Mouse (Mus musculus): ENCODE data around the gene Dclk2.
A peak's percentile ranks its signal among the peaks of the same experiment; 100 is the strongest.

Gene Dclk2

DNA sequence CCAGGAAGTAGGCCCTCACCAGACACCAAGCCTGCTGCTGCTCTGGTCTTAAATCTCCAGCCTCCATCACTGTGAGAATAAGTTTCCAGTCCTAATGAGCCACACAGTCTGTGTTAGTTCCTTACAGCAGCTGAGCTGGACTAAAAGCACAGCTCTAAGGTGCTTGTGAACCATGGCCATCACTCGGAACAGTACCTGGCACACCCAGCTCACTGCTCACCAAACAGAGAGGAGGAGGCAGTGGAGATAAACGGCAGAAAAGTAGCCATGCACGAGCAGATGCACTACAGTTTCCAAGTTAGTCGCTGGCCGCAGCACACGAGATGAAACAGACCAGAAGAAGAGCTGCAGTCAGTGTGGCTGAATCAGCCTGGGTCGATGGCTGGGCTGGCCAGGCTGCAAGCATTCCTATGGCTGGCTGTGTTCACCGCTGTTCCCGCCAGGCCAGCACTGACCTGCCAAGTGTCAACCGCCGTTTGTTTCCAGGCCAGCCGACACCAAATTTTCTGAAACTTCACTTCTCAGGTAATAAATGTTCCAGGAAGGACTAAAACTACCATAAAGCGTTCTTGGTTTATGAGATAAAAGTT, 122.7 kb downstream of the Dclk2 start:
- DNase-seq (ENCODE audit: low spot score): no peak

DNA sequence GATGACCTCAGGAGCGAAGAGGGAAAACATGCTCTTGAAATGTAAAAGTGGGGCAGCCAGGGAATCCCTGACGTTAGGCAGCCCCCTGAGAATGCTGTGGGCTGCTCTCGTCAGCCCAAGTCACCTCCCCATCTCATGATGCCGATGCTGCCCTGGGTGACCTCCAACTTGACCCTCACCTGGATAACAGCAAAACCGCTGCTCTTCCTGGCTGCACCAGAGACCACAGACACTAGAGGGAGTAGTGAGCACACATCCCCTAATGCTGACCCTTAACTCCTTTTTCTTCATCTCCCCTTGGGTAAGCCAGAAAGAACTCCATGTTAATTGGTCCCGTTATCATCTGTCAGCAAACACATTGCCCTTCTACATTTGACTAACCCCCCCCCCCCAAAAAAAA, 123.9 kb downstream of the Dclk2 start:
- DNase-seq (ENCODE audit: low spot score): peak; percentile 72

DNA sequence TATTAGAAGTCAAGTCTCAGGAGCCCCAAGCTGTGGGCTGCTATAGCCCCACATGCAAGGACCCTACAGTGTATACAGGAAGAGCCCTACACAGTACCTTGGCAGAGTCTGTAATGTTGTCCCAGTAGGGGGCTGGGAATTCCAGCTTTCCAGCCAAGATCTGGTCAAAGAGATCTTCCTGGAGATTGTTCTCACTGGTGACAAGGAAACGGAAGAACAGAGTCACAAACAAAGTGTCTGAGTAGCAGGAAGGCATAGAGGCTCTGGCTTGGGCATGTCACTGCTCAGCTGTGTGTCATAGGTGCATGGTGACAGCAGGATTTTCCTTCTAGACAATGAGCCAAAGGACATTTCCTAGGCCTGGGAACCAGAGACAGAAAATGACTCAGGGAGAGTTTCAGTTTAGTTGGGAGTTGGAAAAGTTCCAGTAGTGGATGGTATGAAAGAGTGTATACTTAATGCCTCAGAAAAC, 126.9 kb downstream of the Dclk2 start:
- DNase-seq (ENCODE audit: low spot score): no peak

DNA sequence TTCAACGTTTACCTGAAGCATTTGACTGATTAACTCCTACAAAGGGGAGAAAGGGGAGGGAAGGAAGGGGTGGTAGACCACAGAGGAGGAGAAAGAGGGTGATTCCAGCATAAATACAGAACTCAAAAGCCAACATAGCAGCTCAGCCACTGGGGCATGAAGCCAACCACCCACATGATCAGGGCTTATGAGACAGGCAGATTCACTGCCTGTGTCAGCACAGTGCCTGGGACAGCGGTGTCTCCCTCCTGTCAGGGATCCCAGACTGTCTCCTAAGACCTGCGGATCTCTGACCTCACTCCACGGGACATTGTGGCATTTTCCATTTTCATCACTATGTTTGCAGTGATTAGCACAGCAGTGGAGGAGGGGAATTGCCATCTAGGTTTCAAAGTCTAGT, 127.4 kb downstream of the Dclk2 start:
- no peak for DNase-seq (ENCODE audit: low spot score)

DNA sequence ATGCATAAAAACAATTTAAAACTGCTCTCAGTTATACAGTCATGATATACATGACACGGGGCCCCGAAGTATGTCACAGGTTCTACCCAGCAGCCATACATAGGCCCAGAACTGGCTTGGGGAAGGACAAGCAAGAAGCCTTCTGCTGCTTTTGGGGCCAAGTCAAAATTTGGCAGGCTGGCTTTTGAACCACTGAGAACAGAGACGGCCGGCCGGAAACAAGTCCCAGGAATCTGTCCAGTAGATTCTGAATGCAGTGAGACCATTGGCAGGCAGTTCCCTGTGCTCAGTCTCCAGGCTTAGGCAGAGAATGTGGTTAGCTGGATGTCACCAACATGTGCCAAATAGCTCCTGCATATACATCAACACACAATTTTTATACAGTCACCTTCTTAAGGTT, 130.9 kb downstream of the Dclk2 start:
- no peak for DNase-seq (ENCODE audit: low spot score)

DNA sequence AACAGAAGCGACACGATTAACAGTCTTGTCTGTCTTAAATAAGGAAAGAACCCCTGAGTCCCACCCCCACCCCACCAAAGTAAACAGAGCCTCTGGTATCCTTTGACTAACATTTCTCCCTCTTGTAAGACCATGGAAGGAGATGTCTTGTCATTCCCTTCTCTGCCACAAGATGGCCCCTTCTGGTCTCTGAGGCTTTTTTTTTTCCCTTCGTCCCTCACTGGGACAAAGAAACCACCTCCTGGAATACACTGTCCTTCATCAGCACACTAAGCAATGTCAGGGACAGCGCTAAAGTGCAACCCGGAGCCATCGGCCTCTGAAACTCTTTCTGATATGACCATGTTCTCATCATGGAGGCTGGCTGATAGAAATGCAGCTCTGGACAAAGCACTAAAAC, 131.9 kb downstream of the Dclk2 start:
- peak; percentile 91 for DNase-seq (ENCODE audit: low spot score)

DNA sequence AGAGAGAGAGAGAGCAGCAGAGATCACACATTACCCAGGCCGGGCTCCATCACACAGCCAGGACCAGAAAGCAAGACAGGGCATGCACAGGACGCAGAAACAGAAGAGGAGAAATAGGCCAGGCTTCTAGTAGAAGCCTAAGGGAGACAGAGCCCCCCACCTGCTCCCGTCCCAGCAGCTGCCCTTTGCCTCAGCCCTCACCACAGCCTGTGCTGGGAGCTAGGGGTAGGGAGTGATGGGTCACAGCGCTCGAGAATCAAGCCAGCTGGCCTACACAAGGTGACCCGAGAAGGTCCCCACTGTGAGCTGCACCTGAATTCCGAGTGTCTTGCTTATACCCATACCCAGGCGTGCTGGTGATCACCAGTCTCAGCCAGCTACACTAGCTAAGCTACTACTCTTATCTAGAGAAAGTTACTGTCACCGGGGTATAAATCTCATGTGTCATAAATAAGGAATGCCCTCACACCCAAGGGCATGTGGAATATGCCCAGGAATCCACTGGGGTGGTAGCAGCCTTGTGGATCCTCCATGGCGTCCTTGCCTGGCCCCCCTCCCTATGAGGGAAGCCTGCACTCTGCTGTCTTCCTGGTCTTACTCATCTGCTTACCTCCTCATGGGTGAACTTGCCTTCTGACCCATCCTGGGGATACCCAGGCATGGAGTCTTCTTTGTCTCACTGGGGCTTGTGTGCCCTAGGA, 133.1 kb downstream of the Dclk2 start:
- no peak for DNase-seq (ENCODE audit: low spot score)

DNA sequence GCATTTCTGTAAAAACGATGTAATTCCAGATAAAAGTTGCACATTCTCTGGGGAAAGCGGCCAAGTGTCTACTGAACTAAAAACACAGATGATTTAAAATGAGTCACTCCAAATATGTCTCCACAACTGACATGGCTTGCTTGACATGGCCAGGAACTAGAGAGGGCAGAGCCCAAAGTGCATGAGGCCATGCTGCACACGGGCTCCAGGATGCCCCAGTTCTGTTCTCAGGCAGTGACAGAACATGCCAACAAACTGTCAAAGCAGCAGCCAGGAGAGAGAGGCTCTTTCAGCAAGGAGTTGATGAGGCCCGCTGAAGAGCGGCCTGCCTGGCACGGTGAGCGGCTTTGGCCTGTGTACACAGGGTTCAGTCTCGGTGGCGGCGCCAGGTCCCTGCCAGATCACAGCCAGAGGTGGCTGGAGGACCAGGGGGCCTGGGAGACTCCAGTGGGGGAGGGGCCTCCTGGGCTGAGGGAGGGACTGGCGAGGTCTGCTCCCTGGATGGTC, 133.8 kb downstream of the Dclk2 start:
- DNase-seq (ENCODE audit: low spot score): no peak

DNA sequence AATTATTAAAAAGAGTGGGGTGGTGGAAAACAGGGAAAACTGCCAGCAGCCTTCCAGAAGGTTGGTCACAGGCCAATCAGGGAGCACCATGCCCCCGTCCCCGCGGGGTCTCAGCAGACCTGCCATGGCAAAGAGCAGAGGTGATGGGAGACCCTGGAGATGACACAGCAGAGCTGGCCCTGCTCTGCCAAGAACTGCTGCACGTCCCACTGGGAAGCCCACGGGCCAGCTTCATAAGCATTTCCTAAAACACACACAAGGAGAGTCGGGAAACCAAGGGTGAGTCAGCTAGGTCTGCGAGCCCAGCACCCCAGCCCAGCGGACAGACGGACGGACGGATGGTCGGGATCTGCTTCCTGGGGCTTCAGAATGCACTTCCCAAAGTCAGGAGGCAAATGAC, 134.4 kb downstream of the Dclk2 start:
- DNase-seq (ENCODE audit: low spot score): no peak

DNA sequence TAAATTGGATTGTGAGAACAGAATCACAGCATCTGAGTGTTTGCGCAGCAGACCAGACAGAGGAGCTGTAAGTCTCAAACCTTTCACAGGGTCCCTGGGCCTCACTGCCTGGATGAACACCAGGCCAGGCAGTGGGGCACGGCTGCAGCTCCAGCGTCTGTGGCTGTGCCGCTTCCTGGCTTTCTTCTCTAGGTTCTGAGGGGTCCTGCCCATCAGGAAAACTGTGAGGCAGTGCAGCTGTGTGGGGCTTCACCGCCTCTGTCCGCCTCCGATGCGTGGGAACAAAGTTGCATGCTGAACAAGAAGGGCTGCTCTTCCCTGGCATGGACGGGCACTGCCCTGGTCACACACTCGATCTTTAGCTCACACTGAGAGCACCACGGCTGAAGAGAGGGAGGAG, 135.7 kb downstream of the Dclk2 start:
- DNase-seq (ENCODE audit: low spot score): no peak

DNA sequence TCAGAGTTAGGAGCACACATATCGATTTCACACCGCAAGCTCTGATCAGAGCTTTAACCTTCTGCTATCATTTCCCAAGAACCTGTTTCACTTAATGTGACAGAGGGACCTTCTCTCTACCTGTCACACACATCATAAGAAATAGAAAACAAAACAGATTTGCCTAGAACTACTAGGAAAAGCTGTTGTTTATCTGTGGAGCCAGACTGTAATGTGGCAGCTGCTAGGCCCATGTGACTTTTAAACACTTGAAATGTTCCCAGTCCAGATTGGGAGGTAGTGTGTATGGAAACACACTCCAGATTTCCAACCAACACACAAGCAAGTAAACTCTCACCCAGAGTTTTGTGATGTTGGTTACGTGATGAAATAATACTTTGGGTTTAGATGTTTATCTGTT, 136.6 kb downstream of the Dclk2 start:
- no peak for DNase-seq (ENCODE audit: low spot score)

DNA sequence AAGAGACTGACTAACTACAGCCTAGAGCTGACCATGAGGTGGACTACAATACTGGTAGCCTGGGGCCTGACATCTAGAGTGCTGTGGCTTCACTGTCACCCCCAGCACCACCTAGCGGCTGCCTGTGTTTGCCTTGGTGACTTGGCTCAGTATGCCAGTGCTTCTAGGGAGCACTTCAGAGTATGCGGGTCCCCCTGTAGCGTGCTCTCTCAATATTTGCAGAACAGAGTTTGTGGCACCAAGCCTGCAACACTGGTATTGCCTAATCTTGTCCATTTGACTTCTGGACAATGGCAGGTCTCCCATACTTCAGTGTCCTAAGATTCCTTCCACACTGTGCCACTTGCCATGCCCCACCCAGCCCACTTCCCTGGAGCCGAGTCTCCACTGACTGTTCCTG, 140.9 kb downstream of the Dclk2 start:
- DNase-seq (ENCODE audit: low spot score): no peak

DNA sequence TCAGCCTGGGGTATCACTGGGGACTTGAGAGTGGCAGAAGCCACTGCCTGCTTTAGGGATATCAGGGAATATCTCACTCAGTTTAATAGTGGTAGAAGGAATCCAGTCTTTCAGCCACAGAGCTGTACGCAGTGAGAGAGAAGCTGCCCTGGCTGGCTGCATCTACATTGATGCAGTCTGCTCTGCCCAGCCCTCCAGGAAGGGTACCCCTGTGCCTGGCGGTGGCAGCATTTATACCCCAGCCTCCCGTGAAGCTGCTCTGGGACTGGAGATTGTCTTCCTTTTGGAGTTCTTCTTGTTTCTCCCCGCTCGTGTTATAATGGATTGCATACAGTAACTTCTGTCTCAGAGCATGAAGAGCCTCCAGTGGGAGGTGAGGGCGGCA, 145.2 kb downstream of the Dclk2 start:
- DNase-seq (ENCODE audit: low spot score): no peak

DNA sequence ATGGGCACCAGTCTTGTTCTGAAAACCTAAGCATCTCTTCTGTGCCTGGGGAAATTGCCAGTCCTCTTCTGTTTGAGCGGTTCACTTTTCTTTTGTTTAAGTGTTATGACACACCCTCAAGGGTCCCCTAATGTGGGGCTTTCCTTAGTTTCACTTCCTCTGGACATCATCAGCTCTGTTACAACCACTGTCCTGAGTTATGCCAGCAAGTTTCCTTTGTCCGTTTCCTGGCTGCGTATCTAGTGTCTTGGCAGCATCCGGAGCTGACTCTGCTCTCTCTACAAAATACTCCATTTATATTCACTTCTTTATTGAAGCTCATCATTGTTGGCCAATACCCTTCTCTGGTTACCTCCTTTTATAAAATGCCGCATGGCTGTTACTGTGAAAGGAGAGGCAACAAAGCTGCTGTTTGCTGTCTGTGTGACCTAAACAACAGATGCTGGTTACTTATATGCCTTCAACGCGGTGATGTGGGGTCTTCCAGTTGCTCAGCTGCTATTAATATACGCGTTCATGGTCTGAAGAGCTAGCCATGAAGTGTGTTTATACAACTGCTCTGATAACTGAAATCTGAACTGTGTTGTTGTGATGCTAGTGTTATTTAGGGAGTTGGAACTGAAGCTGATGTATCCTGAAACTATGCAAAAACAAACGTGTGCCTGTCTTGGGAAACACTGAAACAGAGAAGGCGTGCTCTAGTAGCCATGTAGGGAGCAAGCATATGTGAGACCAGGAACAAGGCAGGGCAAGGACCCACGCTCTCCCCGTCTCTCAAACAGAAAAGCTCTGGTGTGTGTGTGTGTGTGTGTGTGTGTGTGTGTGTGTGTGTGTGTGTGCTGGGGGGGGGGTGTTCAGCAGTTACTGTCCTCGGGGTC, 145.8 kb downstream of the Dclk2 start:
- no peak for DNase-seq (ENCODE audit: low spot score)

DNA sequence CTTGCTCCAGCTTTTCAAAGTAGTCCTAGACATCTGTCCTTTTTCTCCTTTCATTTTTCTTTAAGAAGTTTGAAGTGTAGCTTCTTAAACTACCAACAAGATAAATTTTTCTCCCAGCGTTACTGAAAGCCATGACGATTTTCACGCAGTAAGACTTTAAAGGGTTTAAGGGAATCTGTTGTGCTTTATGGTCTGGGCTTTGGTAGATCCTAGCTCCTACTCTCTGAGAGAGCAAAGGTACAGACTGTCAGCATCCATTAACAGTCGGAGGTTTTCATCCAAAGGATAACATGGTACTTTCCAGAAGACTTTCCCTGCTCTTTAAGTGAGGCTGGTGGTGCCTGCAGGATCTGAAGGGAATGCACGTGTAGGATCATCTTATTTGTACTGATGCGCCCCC, 151.7 kb downstream of the Dclk2 start:
- DNase-seq (ENCODE audit: low spot score): no peak

DNA sequence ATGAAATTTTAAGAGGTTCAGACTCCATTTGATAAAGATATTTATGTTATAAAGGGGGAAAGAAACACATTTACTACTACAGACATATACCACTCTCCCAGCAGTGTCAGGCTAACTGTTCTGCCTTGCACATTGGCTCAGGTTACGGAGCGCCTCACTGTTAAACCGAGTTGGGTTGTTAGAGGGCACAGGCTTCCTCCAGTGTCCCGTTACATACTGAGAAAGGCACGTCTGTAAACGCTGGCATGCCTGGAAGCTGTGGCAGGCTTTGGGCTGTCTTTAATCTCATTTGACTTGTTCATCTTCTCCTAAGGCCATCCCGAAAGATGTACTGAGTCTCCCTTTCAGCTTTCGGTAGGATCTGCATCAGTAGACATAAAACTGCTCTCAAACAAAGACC, 152.1 kb downstream of the Dclk2 start:
- peak; percentile 72 for DNase-seq (ENCODE audit: low spot score)

DNA sequence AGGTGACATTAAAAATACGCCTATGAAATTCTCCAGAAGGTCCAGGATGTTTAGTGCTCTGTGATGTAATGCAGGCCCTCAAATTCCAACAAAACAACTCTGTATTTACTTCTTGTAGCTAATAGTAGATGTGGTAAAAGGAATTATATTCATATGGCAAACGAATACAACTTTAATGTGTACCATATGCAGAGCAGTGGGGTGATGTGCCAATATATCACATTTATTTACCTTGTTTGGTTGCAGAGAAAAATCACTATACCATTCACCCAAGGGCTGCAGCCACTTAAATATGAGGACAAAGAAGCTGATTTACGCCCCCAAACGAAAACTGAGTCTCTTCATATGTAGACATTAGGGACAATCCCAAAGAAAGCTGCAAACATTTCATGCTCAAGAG, 158.2 kb downstream of the Dclk2 start:
- DNase-seq (ENCODE audit: low spot score): no peak

DNA sequence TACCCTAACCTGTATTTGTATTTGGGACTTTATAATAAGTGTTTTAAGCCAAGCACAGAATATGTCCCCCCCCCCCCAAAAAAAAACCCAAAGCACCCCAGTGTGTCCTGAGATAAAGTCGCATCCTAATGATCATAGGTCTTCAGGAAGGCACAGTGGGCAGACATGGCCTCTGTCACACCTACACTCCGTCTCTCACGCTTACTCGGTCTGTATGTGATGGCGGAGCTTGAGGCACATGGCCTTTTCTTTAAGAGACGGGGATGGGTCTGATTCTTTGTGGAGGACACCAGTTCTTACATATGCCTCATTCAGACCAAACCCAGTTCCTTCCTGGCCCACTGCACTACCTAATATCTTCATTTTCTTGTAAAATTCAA, 158.6 kb downstream of the Dclk2 start:
- DNase-seq (ENCODE audit: low spot score): no peak

DNA sequence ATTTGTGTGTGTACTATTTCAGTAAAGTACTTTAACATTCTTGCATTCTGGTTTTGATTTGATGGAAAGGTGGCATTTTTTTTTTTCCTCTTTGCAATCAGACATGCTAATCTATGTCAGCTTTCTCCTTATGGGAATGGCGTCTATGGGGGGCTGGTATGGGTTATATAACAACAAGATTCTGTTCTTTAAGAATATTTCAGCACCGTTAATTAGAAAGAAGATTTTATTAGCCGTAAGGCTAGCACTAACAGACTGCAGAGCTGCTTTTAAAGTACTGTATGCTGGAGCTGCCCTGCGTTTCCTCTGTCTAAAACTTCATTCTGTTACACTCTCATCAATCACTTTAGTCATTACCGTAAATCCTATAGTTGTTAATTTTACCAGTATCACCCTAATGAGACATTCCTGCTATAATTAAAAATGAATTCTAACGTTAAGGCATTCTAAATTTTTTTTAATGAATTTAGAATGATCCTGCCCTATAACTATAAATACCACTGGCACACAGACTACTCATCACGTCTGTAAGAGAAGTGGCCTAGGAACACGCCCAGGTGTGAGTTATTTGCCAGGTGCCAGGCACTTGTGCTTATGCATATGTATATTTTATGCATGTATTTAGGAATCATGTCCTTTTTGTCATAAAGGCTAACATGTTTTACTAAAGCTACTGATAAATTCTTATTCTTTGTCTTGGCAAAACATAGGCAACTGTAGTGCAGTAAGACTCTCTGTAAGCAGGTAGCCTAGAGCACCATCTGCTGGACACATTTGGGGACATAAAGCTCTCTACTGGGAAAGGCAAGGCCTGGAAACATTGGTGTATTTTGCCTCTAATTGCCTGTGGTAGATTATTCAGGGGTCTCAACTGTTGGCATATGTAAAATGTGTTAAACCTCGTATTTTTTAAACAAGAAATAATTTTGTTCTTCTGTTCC, 159.3 kb downstream of the Dclk2 start:
- peak; percentile 90 for DNase-seq (ENCODE audit: low spot score)

DNA sequence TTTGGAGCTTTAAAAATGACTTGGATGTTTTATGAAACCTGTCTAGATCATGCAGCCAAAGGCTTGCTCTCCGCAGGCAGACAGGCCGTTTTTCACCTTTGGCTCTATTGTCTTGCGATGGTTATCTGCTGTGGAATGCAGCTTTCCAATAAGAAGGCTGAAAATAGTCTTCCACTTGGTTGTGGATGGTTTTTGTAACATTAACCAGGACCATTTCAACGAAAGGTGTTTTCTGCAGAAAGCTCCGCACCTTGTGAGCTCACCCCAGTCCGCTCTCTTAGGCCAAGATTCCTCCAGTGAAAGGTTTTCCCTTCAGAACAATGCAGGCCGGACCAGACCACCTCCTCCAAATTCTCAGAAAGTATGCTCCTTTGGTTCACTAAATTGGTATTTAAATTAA, 160.2 kb downstream of the Dclk2 start:
- no peak for DNase-seq (ENCODE audit: low spot score)

DNA sequence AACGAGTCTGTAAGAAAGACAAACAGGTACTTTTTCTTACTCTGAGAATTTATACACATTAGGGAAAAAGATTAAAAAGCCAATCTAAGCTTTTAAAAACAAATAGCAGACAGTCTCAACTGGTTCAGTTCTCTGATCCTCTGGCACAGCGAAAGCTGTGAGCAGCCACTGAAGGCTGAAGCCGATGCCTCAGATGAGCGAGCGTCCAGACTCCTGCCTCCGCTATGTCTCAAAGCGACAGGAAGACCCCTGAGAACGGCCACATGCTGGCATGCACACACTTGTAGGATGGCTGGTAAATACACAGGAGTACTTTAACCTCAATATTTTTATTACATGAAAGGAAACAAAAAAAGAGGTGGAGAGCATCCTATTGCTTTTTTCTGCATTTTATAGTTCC, 160.8 kb downstream of the Dclk2 start:
- DNase-seq (ENCODE audit: low spot score): no peak

DNA sequence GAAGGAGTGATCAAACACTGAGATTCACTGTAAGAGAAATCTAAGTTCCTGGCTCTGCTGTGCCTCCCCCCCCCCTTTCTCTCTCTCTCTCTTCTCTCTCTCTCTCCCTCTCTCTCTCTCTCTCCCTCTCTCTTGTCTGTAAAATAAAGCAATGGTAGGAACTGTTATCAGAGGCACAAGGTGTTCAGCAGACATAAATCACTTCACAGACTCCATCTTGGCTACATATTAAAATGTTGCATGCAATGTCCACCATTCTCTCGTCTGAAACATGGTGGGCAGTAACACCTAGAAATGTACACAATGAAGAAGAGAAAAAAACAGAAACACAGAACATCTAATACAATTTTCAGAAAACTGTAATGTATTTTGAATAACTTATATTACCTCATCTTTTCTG, 161.3 kb downstream of the Dclk2 start:
- DNase-seq (ENCODE audit: low spot score): no peak
